Mouse (Mus musculus) lung, adult 18-20 months (tissue): Measurements from ENCODE around the gene Hmcn1.

Source experiments
- DNase-seq, 2 experiments: peaks; one replicate each; pipeline ENCODE4 v3.0.0; 2022; ENCODE audit warnings: mixed read lengths in 2 of 2

Hmcn1 gene

DNA sequence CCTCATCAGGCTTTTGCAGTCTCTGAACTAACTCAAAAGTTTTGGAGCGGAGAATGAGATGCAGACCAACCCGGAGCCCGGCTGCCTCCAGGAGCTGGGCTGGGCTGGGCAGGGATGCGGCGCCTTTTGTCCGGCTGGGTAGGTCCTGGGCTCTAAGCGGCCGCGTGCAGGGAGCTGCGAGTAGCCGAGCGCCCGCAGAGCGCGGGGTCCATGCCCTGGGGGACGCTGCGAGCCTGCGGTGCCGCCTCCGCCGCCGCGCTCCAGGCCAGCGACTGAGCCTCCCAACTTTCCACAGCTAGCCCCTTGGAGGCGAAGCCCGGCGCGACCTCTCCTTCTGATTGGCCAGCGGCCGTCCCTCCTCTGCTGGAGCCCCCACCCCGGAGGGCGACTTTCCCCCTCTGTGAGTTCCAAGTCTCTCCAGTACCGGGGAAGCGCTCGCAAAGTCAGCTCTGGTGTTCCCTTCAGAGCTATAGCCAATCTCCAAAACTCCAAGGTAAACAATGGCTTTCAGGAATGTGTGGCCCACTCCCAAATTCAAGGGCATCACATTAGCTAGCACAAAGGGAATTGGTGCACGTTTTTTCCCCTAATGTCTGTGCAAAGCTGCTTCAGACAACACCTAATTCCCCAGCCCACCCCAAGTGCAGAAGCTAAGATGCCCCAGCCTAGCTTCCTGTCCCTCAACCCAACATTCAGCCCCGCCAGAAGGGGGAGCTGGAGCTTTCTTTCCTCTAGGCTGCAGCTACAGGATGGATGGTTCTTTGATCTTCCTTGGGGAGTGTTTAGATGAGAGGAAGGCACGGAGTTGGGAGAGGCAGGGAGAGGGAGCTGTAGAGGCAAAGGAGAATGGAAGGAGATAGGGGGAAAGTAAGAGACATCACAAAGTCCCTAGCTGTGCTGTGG lies at the start of gene Hmcn1:
Gene Hmcn1, minus strand, starts transcription at position 274 of the 903 bp plus-strand sequence.
- DNase-seq: peak; percentile 62

DNA sequence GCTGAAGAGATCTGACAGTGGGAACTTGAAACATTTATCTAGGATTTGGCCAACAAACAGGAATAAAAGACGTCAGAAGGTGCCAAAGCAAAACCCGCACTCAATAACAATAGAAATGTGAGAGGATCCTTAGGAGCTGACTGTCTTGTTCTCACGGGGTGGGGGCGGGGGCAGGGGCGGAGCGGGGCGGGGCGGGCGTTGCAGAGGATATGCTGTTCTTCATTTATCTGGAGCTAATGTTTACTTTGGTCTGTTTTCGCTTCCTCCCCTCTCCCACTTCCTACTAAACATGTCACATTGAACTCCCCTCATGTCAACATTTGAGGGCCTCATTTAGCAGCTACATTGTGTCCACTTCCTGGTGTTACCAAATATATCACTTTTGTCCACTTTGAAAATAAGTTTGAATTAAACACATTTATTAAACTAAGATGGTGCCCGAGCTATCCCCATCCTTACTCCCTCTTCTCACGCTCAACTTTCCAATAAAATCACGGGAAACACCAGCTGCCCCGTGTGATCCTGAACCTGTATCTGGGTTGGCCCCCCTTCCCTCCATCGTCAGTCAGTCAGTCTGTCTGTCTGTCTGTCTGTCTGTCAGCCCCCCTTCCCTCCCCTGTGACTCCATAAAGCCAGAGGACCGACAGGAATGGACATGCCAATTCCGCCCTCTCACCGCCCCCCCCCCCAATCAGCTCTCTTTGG lies 47.9 kb upstream of the Hmcn1 start:
- peak; percentile 13 to 49 for DNase-seq

DNA sequence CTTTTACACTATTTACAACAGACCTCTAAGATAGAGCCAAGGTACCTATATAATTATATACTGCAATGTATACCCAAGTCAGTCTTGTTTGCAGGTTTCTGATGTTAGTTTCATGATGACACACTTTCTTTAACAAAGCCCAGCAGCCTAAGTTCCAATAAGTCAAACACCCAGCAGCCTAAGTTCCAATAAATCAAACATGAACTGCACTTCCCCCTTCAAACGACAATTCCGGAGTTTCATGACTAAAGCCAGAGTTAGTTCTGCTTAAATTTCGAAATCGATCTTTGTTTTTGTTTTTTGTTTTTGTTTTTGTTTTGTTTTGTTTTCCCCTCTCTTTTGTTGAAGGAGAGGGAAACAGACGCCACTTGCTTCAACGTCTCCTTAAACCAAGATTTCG lies 47.1 kb upstream of the Hmcn1 start:
- DNase-seq: no peak

DNA sequence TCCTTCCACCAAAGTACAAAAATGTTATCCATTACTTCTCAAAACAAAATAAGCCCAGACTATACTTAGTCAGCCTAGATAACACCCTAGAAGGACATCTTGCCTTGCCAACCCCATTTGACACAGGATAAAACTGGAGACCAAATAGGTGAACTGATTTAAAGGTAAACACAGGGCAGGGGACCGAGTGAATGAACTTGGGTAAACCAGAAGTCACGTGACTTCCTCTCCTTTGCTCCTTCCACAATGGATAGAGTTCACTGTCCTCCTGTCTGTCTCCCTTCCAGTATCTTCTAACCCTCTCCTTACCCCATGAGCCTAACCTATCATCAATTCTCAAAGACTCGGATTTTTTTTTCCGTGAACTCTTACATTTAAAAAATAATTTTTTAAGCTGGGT lies 46.0 kb upstream of the Hmcn1 start:
- DNase-seq: no peak

DNA sequence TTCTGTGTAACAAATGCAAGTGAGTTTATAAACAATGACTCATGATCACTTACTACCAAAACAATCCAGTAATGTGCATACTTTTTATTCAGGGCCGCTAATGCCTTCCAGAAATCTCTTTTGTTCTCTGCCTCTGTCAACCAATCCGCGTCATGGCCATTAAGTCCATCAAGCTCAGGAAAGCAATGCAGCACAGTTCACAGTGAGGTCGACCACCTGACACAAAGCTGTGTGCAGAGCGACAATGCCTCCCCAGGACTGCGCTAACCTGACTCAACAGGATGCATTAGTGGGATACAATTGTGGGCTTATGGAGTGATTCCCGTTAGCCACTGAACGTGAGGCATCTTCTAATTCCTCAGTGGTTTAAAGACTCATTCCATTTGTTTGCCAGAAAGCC lies 45.3 kb upstream of the Hmcn1 start:
- no peak for DNase-seq

DNA sequence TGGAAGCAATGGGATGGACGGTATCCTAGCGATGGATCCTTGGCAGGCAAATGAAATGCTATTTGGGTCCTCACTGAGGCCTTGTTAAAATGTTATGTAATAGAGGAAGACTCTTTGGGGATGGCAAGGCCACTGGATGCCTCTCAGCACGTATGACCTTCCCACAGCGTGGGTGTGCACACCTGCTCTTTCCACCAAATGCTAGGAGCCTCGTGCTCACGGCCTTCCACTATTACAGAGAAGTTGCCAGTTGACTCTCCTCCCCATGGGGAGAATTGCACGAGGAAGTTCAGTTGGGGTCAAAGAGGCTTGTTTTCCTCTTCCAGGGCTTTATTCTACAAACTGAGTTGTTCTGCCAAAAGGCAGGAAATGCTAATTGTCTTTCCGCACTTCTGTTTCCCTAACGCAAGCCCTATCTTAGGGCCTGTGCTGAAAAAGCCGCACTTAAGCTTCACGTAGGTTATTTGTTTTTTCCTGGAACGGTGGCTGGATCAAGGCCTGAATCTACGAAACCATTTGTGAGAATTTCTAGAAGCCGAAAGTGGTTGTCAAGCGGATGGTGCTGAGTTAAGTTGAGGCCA lies 43.3 kb upstream of the Hmcn1 start:
- DNase-seq: no peak

DNA sequence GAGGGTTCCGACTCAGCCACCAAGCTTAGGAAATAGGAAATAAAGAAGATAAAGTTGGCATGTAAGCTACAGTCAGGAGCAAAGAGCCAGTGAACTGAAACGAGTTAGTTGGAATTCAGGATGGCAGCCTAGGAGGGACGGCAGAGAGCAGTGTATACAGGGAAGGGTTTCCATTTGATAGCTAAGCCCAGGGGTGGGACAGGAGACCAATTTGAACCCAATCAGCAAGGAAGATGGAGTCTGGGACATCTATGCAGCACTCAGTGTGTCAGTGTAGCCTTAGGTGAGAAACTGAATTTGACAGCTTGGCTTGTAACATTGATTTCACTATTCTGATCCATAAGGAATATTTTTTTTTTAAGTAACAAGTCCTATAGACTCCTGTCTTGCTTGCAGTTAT lies 42.5 kb upstream of the Hmcn1 start:
- DNase-seq: no peak

DNA sequence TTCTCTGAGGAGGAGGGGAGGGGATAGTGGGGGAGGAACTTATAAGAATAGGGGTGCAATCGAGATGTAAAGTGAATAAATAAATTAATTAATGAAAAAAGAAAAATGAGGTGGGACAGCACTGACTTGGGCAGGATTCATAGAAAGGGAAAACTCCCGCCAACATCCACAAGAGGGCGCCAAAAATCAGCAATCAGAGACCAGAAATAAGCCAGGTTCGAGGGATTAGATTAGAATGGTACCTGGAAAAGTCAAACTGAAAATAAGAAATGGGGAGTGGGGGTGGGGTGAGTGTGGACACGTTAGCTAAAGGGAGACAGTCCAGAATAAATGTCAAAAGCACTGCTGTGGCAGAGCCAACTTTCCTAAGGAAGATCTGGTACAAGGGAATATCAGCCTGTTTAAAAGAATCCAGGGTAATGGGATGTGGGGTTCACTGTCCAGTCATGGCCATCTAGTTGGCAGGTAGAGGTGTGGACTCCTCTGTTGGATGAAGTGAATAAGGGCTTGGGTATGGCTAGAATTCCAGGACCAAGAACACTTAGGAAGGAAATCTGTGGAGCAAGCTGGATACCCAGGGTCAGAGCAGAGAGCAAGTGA lies 41.9 kb upstream of the Hmcn1 start:
- peak; percentile 49 to 63 for DNase-seq

DNA sequence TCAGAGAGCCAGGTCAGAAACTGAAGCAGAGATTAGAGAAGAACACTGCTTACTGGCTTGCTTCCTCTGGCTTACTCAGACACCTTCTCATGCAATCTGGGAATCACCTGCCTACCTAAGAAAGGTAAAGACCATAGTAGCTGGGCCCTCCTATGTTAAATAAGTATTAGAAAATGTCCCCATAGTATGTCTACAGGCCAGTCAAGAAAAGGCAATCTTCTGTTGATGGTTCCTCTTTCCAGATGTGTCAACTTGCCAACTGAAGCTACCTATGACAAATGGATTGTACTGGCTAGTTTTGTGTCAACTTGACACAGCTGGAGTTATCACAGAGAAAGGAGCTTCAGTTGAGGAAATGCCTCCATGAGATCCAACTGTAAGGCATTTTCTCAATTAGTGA lies 40.1 kb upstream of the Hmcn1 start:
- DNase-seq: no peak

DNA sequence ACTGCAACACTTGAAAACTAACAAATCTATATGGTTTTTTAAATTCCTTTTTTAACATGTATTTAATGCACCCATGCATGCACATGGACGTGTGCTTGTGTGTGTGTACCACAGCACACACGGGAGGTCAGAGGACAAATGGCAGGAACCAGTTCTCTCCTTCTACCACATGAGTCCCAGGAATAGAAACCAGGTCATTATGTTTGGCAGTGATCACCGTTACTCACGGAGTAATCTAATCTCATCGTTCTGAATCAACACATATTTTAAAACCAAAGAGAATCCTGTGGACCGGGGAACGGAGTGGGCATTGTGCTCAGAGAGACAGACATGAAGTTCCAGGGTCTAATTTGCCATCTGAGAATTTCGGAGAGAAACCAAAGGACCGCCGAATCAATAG lies 38.3 kb upstream of the Hmcn1 start:
- no peak for DNase-seq

DNA sequence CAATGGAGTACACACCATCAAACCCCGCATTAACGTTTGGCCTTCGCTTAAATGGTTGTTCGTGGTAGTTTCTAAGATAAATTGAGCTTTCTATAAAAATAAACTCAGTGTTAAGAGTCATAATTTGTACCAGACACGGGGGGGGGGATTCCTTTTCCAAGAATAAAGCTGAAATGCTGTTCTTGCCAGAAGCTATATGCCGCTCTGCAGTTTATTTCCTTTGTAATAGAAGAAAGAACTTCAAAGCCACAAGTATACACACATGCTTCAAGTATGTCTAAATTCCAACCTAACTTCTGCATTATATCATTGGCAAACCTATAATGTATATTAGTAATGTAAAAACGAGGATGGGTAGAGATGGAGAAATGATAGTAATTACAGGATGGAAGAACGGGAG lies 37.9 kb upstream of the Hmcn1 start:
- no peak for DNase-seq

DNA sequence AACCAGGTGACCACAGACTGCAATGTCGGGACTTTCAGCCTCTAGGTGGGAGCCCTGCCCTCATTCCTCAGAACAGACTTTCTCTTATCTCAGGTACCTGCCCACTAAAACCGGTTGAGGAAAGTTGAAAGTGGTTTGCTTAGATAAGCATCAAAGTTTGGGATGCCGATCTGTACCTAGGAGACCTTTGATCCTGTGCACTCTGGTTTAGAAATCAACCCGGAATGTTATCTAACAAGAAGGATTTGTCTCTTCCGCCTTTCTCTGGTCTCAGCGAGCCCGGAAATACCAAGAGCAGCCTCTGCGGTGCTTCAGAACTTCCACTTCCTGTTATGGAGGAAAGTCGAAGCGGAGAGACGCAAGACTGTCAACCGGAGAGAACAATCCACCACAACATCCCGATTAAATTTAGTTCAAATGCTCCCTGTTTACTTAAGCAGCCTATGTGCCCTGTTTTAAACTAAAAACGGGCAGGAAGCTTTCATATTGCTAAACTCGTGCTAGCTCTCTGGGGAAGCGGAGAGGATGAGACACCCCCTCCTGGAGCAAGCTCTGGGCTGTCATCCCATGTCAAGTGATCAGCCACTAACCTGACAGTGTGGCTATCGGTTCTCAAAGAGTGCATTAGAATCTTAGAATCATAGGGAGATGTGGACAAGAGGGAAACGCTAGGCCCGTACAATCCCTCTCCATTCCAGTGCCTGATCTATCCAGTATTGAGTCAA lies 32.0 kb upstream of the Hmcn1 start:
- DNase-seq: peak; percentile 58

DNA sequence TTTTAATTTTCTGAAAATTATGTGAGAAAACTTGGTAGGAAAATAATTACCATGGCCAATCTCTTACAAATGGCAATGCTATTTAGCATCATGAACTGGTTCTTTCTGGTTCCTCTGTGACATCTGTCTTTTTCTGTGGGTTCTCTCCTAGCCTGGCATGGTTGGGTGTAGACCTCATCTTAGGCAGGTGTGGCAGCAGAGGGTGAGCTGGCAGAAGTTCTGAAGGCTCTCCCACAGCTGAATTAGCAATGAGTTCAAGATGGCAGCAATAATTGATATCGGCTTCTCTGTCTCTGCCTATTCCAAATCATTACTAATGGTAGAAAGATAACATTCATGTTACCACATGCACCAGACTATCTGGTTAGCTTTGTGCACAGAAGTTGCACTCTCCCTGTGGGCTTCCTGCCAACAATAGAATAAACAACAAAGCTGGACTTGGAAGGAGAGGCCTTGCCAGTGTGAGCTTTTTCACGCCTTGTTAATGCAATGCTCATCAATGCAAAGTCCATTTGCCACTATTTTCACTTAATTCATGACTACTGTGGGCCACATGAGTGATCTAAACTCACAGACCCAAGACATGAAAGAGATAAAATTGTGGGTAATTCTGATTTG lies 26.1 kb upstream of the Hmcn1 start:
- no peak for DNase-seq

DNA sequence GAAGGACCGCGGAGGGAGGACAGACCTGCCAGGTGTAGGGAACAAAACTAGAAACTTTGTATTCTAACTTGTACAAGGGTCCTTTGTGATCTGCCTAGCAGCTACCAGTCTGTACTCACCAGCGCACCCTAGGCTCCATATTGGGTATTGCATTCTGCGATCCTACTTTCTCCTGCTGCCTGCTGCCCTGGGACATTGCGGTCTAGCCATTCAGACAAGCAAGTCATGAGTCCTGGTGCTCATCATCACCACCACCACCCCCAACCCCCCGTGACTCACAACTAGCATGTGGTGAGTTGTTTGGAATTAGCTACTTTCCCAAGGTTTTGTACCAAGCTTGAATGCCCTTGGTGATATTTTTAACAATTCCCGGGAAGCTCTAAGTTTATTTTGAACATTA lies 17.8 kb upstream of the Hmcn1 start:
- DNase-seq: peak; percentile 66 to 75

DNA sequence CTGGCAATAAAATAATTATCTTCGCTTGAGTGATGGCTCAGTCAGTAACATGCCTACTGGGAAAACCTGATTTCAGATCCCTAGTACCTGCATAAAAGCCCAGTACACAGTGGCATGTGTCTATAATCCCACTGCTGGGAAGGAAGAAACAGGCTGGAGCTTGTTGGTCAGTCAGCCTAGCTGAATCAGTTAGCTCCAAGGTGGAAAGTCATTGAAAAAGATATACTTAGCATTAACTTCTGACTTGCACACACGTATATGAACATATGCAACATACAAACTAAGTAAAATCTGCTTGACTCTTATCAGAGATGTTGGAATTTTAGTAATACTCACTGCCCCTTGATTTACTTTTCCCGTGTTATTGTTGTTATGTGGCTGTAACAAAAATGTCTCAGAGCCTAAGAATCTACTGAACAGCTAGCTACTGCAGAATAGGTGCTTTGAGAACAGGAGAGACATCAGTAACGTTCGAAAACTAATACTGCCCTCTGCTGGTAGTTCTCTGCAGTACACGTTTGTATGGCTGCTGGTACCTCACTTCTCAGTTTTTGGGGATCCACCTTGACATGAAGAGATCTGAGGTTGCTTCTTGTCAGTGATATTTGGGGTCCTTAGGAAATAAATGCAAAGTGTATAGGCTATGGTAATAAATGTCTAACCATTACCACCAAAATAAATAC lies 16.0 kb upstream of the Hmcn1 start:
- peak; percentile 12 to 63 for DNase-seq

DNA sequence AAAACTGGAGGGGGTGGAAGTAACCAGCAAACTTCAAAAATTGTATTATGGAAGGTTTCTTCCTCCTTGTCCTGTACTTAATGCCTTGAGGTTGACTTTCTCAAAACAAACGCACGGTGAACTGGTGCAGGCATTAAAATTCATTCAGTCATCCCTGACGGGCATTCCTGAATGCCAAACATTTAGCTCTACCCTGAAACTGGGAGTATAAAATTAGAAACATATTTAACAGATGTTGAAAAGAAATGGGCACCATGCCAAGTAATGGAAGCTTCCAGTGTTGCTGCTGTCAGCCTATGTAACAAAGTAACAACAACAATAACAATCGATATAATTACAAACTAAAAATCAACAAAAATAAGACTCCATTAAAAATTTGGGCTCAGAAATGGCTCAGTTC lies 14.5 kb upstream of the Hmcn1 start:
- DNase-seq: no peak

DNA sequence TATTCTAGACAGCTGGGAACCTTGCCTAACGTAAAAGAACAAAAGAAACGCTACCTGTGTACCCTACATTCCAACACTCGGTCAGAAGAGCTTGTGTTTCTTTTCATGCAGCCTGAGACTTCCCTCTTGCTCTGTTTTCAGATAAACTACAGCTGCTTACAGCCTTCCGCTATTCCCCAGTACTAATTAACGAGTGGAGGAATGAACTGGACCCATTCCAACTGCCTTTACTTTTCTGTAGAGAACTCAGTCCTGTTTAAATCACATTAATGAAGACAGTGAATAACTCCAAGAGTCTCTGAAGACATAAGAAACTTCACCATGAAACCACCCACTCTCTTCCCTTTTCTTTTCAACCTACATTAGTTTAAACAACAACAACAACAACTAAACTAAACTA lies 10.8 kb upstream of the Hmcn1 start:
- no peak for DNase-seq

DNA sequence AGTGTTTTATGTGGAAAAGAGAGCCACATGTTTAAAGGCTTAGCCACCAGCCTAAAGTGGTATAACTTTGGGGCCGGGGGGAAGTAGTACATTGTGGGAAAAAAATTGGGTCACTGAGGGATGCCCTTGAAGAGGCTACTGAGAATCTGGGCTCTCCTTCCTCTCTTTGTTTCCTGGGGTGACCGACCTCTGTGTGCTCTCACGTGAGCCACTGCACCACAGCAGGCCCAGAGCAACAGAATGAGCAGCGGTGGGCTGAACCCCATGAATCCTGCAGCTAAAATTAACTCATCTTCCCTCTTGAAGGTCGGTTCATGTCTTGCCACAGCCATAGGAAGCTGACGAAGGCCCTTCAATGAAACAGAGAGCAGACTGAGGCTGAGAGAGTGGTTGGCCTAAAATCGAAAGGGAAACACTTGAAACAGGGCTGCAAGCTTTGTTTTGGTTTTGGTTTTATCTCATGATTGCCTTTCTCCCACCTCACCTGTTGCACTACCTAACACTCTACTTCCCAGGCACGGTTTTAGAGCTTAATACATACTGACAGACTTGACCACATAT lies 8.7 kb upstream of the Hmcn1 start:
- DNase-seq: no peak

DNA sequence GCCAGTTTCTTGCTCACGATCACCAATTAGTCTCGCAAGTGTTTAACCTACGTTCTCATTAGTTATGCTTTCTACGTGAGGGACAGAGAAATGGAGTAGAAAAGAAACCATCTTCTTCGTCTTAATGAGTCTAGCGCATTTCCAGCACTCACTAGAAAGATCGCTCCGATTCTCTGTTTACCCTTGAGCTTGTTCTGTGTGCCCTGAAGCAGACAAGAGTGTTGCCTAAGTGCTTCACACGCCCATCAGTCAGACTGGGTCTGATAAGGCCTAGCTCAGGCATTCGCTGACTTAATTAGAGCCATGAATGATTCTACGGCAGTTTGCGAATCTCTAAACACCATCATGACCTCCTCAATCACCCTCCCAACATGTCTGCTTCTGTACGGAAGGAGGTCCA lies 7.5 kb upstream of the Hmcn1 start:
- no peak for DNase-seq

DNA sequence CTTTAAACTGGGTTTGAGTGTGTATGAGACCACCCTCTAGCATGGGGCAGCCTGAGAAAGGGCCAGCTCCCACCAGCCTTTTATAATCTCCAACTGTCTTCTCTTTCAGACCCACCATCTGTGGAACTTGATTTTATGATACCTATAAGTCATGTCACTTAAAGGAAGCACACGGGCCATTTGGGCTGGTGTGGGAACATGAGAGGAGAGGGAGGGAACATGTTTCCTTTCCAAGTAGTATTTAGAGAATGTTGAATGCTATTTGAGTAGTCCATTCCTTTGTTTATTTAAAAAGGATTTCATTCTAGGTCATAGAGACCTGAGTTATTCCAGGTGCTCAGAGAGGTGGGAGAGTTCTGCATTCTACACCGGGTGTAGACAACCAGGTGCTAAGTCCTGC lies 1.4 kb upstream of the Hmcn1 start:
- no peak for DNase-seq

DNA sequence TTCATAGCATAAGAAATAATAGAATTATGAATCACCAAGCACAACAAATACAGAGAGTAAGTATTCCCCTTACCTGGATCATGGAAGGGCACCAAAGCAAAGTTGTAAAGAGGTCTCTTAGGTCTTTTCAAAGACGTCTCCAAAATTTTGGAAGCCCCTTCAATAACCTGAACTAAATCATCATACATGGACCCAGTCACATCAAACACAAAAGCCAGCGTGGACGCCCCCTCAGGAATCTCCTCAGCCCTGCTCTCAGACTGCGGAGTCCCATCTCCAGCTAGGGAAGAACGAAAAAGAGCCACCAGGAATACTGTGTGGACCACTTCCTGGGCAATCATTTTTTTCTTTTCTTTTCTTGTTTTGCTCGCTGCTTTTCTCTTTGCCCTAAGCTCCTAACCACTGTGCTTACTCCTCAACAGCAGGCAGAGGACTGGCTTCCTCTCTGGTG lies 499 bp downstream of the Hmcn1 start:
- DNase-seq: no peak
